Mouse (Mus musculus) olfactory bulb, adult 2 months (tissue): ENCODE measurements around the gene Ywhae.

Experiments used
- CTCF ChIP-seq: fragments of 200-500 bp; IDR thresholded peaks from 2 replicates; pipeline ENCODE4 v1.5.1; 2012; ENCODE audit warnings: low read depth, mild to moderate bottlenecking, low read length, moderate library complexity; ENCODE audit not compliant: insufficient read depth
- POLR2A ChIP-seq: fragments of 200-500 bp; IDR thresholded peaks from 2 replicates; pipeline ENCODE4 v1.6.1; 2012; ENCODE audit warnings: mild to moderate bottlenecking, low read depth, low read length, moderate library complexity; ENCODE audit not compliant: insufficient read depth

DNA sequence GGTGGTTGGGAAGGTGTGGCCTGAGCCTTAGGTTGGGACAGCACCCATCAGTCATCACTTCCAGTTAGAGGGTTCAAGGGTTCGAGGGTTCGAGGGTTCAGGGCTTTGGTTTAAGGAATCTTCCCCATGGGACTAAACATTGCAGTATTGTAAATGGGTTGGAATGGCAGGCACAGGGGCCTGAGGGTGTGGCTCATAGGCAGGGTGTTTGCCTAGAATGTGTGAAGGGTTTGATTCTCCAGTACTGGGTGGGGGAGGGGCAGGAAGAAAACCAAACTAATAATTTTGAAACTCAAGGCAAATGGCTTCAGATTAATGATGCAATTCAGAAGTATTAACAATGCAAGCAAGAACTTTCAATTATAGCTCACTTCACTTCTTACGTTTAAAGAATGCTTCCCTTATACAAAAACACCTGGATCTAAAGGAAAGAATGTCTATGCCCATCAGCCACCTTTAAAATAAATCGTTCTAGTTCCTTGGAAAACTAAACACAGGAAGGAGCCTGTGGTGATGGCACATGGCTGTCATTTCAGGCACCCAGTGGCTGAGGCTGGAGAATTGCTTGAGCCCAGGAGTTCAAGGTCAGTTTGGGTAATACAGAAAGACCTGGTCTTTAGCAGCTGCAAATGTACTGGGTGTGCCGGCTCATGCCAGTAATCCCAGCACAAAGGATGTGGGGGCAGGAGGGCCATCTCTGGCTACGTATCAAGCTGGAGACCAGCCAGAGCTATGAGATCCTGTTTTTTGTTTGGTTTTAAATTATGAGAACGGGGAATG lies 69.3 kb downstream of the Ywhae start:
- TF ChIP-seq CTCF (no peak), POLR2A (no peak)
